Mouse (Mus musculus) MEL (cell line): ENCODE results near the gene Per2.

ENCODE experiments used
- BHLHE40 ChIP-seq: IDR thresholded peaks from 2 replicates; pipeline ENCODE4 v1.6.1; 2012; ENCODE audit warnings: low read depth, mild to moderate bottlenecking, inconsistent platforms, low read length, improper control_type of control experiment, borderline replicate concordance
- CHD2 ChIP-seq: IDR thresholded peaks from 2 replicates; pipeline ENCODE4 v1.6.1; 2011; ENCODE audit warnings: low read length, improper control_type of control experiment
- CTCF ChIP-seq, 3 experiments: IDR thresholded peaks in 2 of 3; conservative IDR thresholded peaks in 1 of 3; 2 replicates each; pipeline ENCODE4 v1.5.1; 2011 to 2012; ENCODE audit warnings: low read length in 3 of 3, low read depth in 2 of 3, mild to moderate bottlenecking in 2 of 3, improper control_type of control experiment in 1 of 3, inconsistent platforms in 1 of 3, mixed read lengths in 1 of 3, moderate library complexity in 1 of 3; ENCODE audit not compliant: control insufficient read depth in 1 of 3, insufficient read depth in 1 of 3, poor library complexity in 1 of 3, severe bottlenecking in 1 of 3
- EP300 ChIP-seq, 2 experiments: IDR thresholded peaks; 2 replicates each; pipeline ENCODE4 v1.6.1; 2011; ENCODE audit warnings: improper control_type of control experiment in 2 of 2, low read length in 2 of 2, low read depth in 1 of 2, mild to moderate bottlenecking in 1 of 2
- GATA1 ChIP-seq: IDR thresholded peaks from 2 replicates; pipeline ENCODE4 v1.6.1; 2011; ENCODE audit warnings: low read depth, low read length, improper control_type of control experiment
- MYB ChIP-seq: IDR thresholded peaks from 2 replicates; pipeline ENCODE4 v1.6.1; 2011; ENCODE audit warnings: mild to moderate bottlenecking, low read depth, low read length, improper control_type of control experiment
- NELFE ChIP-seq: IDR thresholded peaks from 2 replicates; pipeline ENCODE4 v1.6.1; 2011; ENCODE audit warnings: low read depth, low read length, improper control_type of control experiment
- POLR2A ChIP-seq, 2 experiments: IDR thresholded peaks; 2 replicates each; pipeline ENCODE4 v1.6.1; 2011 to 2012; ENCODE audit warnings: low read length in 2 of 2, mild to moderate bottlenecking in 2 of 2, control low read depth in 1 of 2, improper control_type of control experiment in 1 of 2, low read depth in 1 of 2, moderate library complexity in 1 of 2; ENCODE audit not compliant: control insufficient read depth in 1 of 2, insufficient read depth in 1 of 2, poor library complexity in 1 of 2
- POLR2AphosphoS2 ChIP-seq: IDR thresholded peaks from 2 replicates; pipeline ENCODE4 v1.6.1; 2011; ENCODE audit warnings: low read length, improper control_type of control experiment
- POLR2AphosphoS5 ChIP-seq: IDR thresholded peaks from 2 replicates; pipeline ENCODE4 v1.6.1; 2012; ENCODE audit warnings: low read depth, borderline replicate concordance, mild to moderate bottlenecking, inconsistent platforms, low read length, moderate library complexity, mixed read lengths
- RCOR1 ChIP-seq: IDR thresholded peaks from 2 replicates; pipeline ENCODE4 v1.6.1; 2012; ENCODE audit warnings: low read depth, mild to moderate bottlenecking, inconsistent platforms, low read length, improper control_type of control experiment
- TBP ChIP-seq: IDR thresholded peaks from 2 replicates; pipeline ENCODE4 v1.8.0; 2011; ENCODE audit warnings: low read depth, low read length, improper control_type of control experiment
- UBTF ChIP-seq: IDR thresholded peaks from 2 replicates; pipeline ENCODE4 v1.6.1; 2012; ENCODE audit warnings: low read depth, mild to moderate bottlenecking, inconsistent platforms, low read length, improper control_type of control experiment, moderate library complexity, borderline replicate concordance; ENCODE audit not compliant: insufficient read depth
- USF1 ChIP-seq: IDR thresholded peaks from 2 replicates; pipeline ENCODE4 v1.6.1; 2014; ENCODE audit warnings: low read depth, mild to moderate bottlenecking, inconsistent platforms, low read length, improper control_type of control experiment, moderate library complexity

GRCm38 (mm10) chr1:91484011-91484346 is 24.9 kb upstream of the Per2 start:
- no peak for TF ChIP-seq GATA1
- no peak for TF ChIP-seq RCOR1
- no peak for TF ChIP-seq TBP
- no peak for TF ChIP-seq CHD2
- no peak for TF ChIP-seq EP300 (IDR thresholded peaks at IDR 0.05; ENCODE audit: low read depth in 1 of 2, low read length in 2 of 2)
- no peak for TF ChIP-seq POLR2AphosphoS2
- TF ChIP-seq BHLHE40, result no peak
- TF ChIP-seq CTCF (IDR thresholded peaks at IDR 0.05 in 2 of 3, conservative IDR thresholded peaks at IDR 0.05 in 1 of 3; ENCODE audit: control insufficient read depth in 1 of 3, insufficient read depth in 1 of 3, low read depth in 2 of 3, low read length in 3 of 3, poor library complexity in 1 of 3, severe bottlenecking in 1 of 3), result no peak
- TF ChIP-seq UBTF, result no peak
- no peak for TF ChIP-seq POLR2A (IDR thresholded peaks at IDR 0.05; ENCODE audit: control insufficient read depth in 1 of 2, insufficient read depth in 1 of 2, low read depth in 1 of 2, low read length in 2 of 2, poor library complexity in 1 of 2)
- TF ChIP-seq MYB, result no peak
- TF ChIP-seq NELFE, result no peak
- no peak for TF ChIP-seq USF1
- TF ChIP-seq POLR2AphosphoS5, result no peak
